Mouse (Mus musculus) Muller cell, postnatal 12 days (primary cell): ENCODE results near the gene Papola.
A peak's percentile ranks its signal among the peaks of the same experiment; 100 is the strongest.

ENCODE experiments used
- DNase-seq: peaks from one replicate; pipeline ENCODE4 v3.0.0-alpha.2; 2015; ENCODE audit errors: inconsistent ontology term

The Papola gene

DNA sequence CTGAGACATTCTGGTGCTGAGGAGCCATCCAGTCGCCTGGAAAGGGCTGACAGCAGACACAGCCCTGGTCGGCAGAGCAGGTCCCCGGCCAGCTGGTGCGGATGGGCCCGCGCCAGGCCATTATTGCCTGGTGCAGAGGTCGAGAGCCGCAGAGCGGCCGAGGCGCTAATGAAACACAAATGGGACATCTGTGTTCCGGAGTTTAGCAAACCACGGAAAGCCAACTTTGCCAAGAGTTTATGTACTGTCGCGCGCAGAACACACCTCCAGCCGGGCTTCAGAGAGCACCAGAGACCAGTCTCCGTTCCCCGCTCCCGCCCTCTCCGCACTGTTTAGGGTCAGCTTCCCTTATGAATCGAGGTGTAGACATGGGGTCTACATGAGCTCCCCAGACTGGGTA lies 78.1 kb downstream of the Papola start:
- peak; percentile 65 for DNase-seq

DNA sequence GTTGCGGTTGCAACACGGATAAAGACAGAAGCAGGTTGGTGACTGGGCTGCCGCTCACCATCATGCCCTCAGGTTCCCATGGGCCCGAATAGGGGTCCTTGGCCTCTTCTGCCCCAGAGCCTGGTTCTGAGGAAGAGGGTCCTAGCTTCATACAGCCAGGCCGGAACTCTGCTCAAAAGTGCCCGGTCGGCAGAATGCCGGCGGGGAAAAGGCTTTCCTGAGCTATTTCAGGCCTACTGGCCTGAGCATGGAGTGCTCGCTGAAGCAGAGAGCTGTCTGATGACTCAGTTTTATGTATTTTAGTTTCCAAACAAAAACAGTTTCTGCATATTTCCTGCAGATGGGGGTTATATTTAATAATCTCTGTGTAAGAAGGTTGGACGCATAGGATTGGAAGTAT lies 78.9 kb downstream of the Papola start:
- DNase-seq = no peak

DNA sequence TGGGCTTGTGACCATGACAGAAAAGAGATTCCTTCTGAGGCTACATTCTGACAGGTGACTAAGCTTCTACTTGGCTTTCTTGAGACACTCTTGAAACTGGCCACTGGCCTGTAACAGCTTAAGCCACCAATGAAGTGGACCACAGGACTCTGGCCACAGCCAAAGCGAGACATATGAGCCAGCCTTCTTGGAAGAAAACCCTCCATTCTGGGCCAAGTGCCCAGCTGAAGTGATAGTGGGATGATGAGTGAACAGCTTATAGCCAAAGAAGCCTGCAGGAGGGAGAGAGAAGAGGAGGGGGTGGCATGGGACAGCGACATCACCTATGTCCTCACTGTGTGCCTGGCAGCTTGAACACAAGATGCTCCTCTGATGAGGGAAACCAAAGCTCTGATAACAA lies 83.2 kb downstream of the Papola start:
- DNase-seq = no peak

DNA sequence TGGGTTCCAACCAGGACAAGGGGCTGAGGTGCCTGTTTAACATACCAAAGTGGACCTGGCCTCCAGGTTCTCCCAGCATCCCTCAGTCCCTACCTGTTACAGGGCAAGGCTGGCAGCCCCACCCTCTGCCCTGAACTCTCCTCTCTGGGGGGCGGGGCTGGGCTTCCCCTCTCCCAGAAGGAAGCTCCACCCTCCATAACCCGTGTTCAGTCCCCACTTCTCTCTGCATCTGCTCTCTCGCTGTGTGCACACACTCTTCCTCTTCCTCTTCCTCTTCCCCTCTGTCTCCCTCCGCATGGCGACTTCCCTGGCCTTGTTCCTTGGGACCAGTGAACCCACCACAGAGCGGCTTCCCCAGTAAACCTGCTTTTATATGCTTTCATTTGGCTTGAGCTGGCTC lies 84.7 kb downstream of the Papola start:
- DNase-seq = no peak

DNA sequence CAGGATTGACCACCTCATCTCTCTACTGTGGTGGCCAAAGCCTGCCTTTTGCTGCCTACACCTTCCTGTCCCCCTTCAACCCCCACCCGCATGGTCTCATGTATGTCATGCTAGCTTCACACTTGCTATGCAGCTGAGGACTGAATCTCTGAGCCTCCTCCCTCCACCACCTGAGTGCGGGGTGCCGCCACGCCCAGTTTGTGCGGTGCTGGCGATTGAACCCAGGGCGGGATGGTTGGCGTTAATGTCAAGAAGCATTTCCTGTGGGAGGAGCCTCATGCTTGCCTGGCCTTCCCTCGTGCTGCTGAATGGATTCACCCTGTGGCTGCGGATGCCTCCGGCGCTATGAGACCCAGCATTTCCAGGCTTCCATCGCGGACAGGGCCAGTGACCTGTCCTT lies 85.2 kb downstream of the Papola start:
- no peak for DNase-seq

DNA sequence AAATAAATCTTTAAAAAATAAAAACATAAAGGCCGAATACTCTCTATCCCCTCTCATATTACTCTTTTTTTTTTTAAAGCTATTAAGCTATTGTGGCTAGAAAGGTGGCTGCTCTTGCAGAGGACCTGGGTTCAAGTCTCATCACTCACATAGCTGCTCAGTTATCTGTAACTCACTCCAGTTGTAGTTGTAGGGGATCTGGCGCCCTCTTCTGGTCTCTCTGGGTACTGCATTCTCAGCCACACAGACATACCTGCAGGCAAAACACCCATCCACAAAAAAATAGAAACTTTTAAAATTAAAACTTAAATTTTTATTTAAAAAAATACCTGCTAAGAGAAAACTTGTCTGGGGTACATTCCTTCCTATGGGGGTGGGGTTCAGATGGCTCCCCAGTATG lies 88.8 kb downstream of the Papola start:
- DNase-seq = no peak

DNA sequence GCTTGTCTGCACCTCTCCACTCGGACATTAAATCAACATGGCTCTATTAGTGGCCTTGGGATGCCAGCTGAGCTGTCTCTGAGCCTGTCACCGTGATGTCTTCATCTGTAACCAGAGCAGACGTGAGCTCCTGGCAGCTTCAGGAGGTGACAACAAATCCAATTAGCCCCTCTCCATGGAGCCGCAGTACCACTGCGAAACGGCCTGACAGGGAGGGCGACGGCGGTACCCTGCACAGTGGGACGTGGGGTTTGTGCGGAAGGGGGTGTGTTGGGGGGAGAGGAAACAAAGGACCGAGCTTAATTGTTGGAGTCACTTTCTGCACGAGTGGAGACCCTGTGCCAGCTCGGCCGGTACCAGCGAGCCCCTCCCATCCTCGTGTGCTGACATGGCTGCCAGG lies 90.6 kb downstream of the Papola start:
- no peak for DNase-seq

DNA sequence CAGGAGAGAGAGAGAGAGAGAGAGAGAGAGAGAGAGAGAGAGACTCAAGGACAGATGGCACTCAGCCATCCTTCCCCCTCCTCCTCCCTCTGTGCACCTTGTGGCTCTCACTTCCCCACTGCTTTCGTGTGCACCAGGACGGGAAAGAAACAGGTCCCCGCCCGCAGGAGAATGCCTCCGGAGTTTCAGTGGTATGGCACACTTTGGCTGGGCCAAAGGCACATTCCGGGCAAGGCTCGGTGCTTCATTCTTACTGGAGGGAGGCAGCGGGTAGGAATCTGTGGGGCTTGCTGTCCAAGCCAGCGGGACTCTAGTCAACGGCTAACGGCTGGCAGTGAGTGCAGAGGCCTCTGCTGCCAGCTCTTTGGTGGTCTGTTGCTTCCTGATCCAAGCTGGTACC lies 92.0 kb downstream of the Papola start:
- peak; percentile 89 for DNase-seq

DNA sequence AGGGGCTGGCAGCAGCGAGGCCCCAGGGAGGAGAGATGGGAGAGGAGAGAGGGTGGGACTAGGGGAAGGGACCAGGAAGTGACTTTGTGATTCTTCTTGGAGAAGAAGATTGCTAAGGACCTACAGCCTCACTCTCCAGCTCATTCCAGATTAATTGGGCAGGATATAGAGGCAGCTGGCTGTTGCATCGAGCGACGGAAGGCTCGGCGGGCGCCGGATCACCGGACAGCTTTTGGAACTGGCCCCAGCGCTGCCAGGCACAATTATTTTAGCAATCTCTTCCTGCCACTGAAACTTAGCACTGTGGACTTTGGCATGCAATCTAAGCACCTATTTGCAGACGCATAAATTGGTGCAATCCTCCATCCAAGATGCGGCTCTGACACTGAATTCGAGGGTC lies 92.4 kb downstream of the Papola start:
- DNase-seq = no peak

DNA sequence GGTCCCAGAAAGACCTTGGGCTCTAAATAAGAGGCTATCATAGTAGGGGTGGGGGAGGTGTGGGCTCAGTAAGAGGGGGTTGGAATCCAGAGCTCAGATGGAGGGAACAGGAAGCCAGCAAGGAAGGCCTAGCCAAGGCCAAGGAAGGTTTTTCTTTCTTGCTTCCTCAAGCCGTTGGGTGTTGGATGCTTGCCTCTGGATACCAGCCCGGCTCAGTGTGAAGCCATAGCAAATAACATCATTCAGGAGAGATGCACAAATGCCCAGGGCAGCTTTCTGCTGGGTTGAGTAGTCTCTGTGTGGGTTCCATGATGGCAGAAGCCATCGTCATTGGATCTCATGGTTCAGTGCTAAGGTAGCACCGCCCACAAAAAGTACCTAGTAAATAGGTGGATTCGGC lies 94.3 kb downstream of the Papola start:
- DNase-seq = no peak

DNA sequence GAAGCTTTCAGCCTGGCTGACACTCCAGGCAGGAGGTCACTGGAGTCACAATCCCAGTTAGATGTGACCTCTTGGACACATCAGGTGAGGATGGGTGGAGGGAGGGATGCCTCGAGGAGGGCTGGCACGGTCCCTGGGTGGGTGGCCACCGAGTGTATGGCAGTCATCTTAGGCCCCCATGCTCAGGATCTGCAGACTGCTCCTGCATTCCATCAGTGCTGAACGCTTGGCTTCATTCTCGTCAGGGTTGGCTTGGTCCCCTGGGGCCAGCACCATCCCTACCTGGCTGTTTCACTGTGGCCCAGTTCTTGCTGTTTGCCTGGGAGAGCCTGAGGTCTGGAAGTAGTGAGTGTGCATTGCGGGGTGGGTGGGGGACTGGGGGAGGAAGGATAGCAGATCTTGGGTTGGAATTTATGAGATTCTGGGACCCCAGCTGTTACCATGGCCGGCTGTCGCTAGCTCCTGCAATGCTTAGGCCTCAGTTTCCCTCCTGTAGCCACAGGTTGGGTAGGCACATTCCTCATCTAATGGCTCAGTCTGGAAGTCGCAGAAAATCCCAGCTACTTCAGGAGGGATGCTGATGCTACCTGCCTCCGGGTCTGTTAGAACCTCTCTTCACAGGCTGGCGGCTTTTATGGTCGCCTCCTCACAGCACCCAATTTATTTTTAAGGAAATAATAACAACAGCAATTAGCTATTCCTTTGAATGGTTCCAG lies 99.5 kb downstream of the Papola start:
- DNase-seq = no peak

DNA sequence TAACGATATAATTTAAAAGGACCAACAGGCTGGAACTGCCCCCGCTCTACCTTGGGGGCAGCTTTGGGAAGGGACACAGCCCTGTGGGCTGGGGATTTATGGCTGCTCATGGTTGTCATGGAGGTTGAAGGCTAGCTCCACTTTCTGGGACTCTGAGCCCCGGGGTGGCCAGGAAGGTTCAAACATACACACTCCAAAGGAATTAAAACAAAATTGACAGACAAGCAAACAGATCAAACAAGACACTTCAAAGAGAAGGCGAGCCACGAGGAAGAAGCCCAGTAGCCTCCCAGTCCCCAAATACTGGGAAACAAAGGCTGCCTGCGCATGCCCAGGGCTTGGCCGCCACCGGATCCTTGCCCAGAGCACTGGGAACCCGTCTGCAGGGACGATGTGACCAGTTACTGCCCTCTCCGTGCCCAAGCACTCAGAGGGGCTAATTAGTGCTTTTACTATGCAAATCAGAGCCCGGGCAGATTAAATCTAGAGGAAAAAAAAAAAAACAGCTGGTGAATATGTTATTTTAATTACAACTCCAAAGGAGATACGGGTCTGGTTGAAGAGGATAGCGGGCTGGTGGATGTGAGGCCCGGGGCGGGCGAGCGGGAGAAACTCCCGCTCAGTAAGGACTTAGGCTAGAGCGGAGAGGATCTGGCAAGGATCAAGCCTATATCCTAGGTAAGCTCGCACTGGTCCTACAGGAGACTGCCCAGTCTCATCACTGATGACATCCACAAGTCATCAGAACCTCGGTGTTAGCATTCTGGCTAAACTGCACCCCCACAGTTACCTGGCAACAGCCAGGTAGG lies 100.2 kb downstream of the Papola start:
- no peak for DNase-seq
